Mouse (Mus musculus) T-cell, adult 2 months (primary cell): ENCODE measurements around the gene Mark2.
"Not testable (repeated sequence)": the region's sequence is repeated elsewhere in the genome, so short reads cannot be mapped to it uniquely, and the experiment has no call there.

Source experiments
- DNase-seq: peaks from one replicate; pipeline ENCODE4 v3.0.0; 2022; ENCODE audit warnings: low spot score

Mark2 gene

GRCm38 (mm10) chr19:7341512-7342397, at the start of gene Mark2:
Gene Mark2, minus strand, starts transcription at chr19:7341860.
- DNase-seq: peak; percentile 100

- no peak for DNase-seq
Observed at GRCm38 (mm10) chr19:7388488-7388887, 46.8 kb upstream of the Mark2 start.

GRCm38 (mm10) chr19:7386042-7386441, 44.4 kb upstream of the Mark2 start:
- no peak for DNase-seq

GRCm38 (mm10) chr19:7382903-7383865, 41.5 kb upstream of the Mark2 start, which contains the start of gene Spindoc:
Gene Spindoc, minus strand, starts transcription at chr19:7382994.
- DNase-seq: peak; percentile 91

- peak; percentile 36 for DNase-seq
Observed at GRCm38 (mm10) chr19:7382248-7382902, 40.7 kb upstream of the Mark2 start.

- peak; percentile 3 for DNase-seq
Observed at GRCm38 (mm10) chr19:7381906-7382247, 40.2 kb upstream of the Mark2 start.

- DNase-seq: no peak
Observed at GRCm38 (mm10) chr19:7377639-7378038, 36.0 kb upstream of the Mark2 start.

GRCm38 (mm10) chr19:7374491-7374890, 32.8 kb upstream of the Mark2 start:
- no peak for DNase-seq

- not testable (repeated sequence) for DNase-seq
Observed at GRCm38 (mm10) chr19:7369469-7369868, 27.8 kb upstream of the Mark2 start.

- DNase-seq: no peak
Observed at GRCm38 (mm10) chr19:7353636-7354035, 12.0 kb upstream of the Mark2 start.

GRCm38 (mm10) chr19:7352809-7353495, 11.3 kb upstream of the Mark2 start:
- no peak for DNase-seq

- no peak for DNase-seq
Observed at GRCm38 (mm10) chr19:7349993-7350392, 8.3 kb upstream of the Mark2 start.

- peak; percentile 38 for DNase-seq
Observed at GRCm38 (mm10) chr19:7345235-7345755, 3.6 kb upstream of the Mark2 start.

GRCm38 (mm10) chr19:7342646-7343045, 986 bp upstream of the Mark2 start:
- no peak for DNase-seq

GRCm38 (mm10) chr19:7340780-7341475, 732 bp downstream of the Mark2 start:
- no peak for DNase-seq

- no peak for DNase-seq
Observed at GRCm38 (mm10) chr19:7340371-7340779, 1.3 kb downstream of the Mark2 start.

- no peak for DNase-seq
Observed at GRCm38 (mm10) chr19:7339867-7340266, 1.8 kb downstream of the Mark2 start.

- DNase-seq: no peak
Observed at GRCm38 (mm10) chr19:7339026-7339425, 2.6 kb downstream of the Mark2 start.

GRCm38 (mm10) chr19:7337781-7338342, 3.8 kb downstream of the Mark2 start:
- peak; percentile 12 for DNase-seq

- DNase-seq: no peak
Observed at GRCm38 (mm10) chr19:7335656-7336055, 6.0 kb downstream of the Mark2 start.
